Mouse (Mus musculus): ENCODE results near the gene Ids.
"Not testable (repeated sequence)": the region's sequence is repeated elsewhere in the genome, so short reads cannot be mapped to it uniquely, and the experiment has no call there.

The Ids gene

GRCm38 (mm10) chrX:70364661-70365613 is at the start of gene Ids:
Gene Ids, minus strand, starts transcription at chrX:70365084.
- peak; percentile 95 for DNase-seq (ENCODE audit: low read depth, low spot score)

GRCm38 (mm10) chrX:70392636-70393035 is 27.8 kb upstream of the Ids start:
- DNase-seq (ENCODE audit: low read depth, low spot score), result peak; percentile 8

- no peak for DNase-seq (ENCODE audit: low read depth, low spot score)
These were observed 21.1 kb upstream of the Ids start for GRCm38 (mm10) chrX:70385962-70386351.

GRCm38 (mm10) chrX:70385276-70385961 is 20.5 kb upstream of the Ids start, which contains the start of gene 1110012L19Rik:
Gene 1110012L19Rik, plus strand, starts transcription at chrX:70385877.
- peak; percentile 95 for DNase-seq (ENCODE audit: low read depth, low spot score)

GRCm38 (mm10) chrX:70384917-70385275 is 20.0 kb upstream of the Ids start:
- no peak for DNase-seq (ENCODE audit: low read depth, low spot score)

- DNase-seq (ENCODE audit: low read depth, low spot score), result not testable (repeated sequence)
These were observed 9.7 kb upstream of the Ids start for GRCm38 (mm10) chrX:70374469-70375110.

- DNase-seq (ENCODE audit: low read depth, low spot score), result not testable (repeated sequence)
These were observed 4.9 kb upstream of the Ids start for GRCm38 (mm10) chrX:70369758-70370157.

GRCm38 (mm10) chrX:70364202-70364601 is 682 bp downstream of the Ids start:
- peak; percentile 15 for DNase-seq (ENCODE audit: low read depth, low spot score)

GRCm38 (mm10) chrX:70363446-70363845 is 1.4 kb downstream of the Ids start:
- peak; percentile 37 for DNase-seq (ENCODE audit: low read depth, low spot score)

- DNase-seq (ENCODE audit: low read depth, low spot score), result peak; percentile 68
These were observed 1.9 kb downstream of the Ids start for GRCm38 (mm10) chrX:70362985-70363384.

- DNase-seq (ENCODE audit: low read depth, low spot score), result peak; percentile 77
These were observed 34.6 kb downstream of the Ids start for GRCm38 (mm10) chrX:70330202-70330843.

GRCm38 (mm10) chrX:70328530-70329143 is 36.2 kb downstream of the Ids start:
- peak; percentile 71 for DNase-seq (ENCODE audit: low read depth, low spot score)

- DNase-seq (ENCODE audit: low read depth, low spot score), result no peak
These were observed 37.2 kb downstream of the Ids start for GRCm38 (mm10) chrX:70327656-70328055.

GRCm38 (mm10) chrX:70319254-70319653 is 45.6 kb downstream of the Ids start:
- DNase-seq (ENCODE audit: low read depth, low spot score), result no peak

- peak; percentile 49 for DNase-seq (ENCODE audit: low read depth, low spot score)
These were observed 49.8 kb downstream of the Ids start for GRCm38 (mm10) chrX:70314949-70315641.
